Mouse (Mus musculus) embryonic facial prominence, embryonic 10.5 days (tissue): ENCODE data around the gene Lsm3. TPM values are rescaled to one million over a fixed set of nuclear protein-coding genes. Genes with fewer than 3 reads are reported as not detected.

Experiments used
- polyA plus RNA-seq: library from polyadenylated mRNA; unstranded; fragments of >200 nt; fragmentation: Nextera tagmentation; extraction: Ambion mirVana; gene quantifications from 2 replicates; pipeline ENCODE4 v1.2.1, GENCODE M21; 2016

Lsm3 gene
- polyA plus RNA-seq, 1 experiment from 2014 or later = 444 TPM

Other genes starting within 250 kb of the Lsm3 start
- 1.2 and 5.4 TPM in 2 replicates for gene Wnt7a, start 104.6 kb upstream of the Lsm3 start, polyA plus RNA-seq
- gene Chchd4, start 42.4 kb upstream of the Lsm3 start, polyA plus RNA-seq = 35.3 and 38.2 TPM in 2 replicates
- gene Tmem43, start 42.2 kb upstream of the Lsm3 start, polyA plus RNA-seq = 62.5 and 66.1 TPM in 2 replicates
- 26.7 and 27.3 TPM in 2 replicates for gene Xpc, start within 50 bp of the Lsm3 start, polyA plus RNA-seq
- 55.5 and 59.2 TPM in 2 replicates for gene Slc6a6, start 168.1 kb downstream of the Lsm3 start, polyA plus RNA-seq